Mouse (Mus musculus): Measurements from ENCODE around the gene Gbx2. TPM values are rescaled to one million over a fixed set of nuclear protein-coding genes. Genes with fewer than 3 reads are reported as not detected.

Gbx2 gene
- total RNA-seq, 2 experiments from 2014 or later = not detected

Other genes with a start within 250 kb of the Gbx2 start
- gene Asb18, start 83.5 kb upstream of the Gbx2 start, total RNA-seq (2015; ENCODE audit: low replicate concordance) = not detected in 2 replicates
- not detected in 2 replicates for gene Asb18, start 83.5 kb upstream of the Gbx2 start, total RNA-seq (2017; ENCODE audit: low replicate concordance)
- not detected in 2 replicates for gene Iqca, start 222.2 kb upstream of the Gbx2 start, total RNA-seq (2015; ENCODE audit: low replicate concordance)
- not detected in 2 replicates for gene Iqca, start 222.2 kb upstream of the Gbx2 start, total RNA-seq (2017; ENCODE audit: low replicate concordance)

Data from erythroid progenitor cell, adult 5-6 weeks (primary cell).